Mouse (Mus musculus) cortical plate, adult 2 months (tissue): ENCODE measurements at regions not wholly inside any gene's neighbourhood (a gene's known extent, or its start where the extent isn't known, plus 50 kb on each side); places are given as distances from the start of the nearest gene placed in this dataset.

Experiments used
- CTCF ChIP-seq: fragments of 200-500 bp; IDR thresholded peaks from 2 replicates; pipeline ENCODE4 v1.5.1; 2011; ENCODE audit warnings: mild to moderate bottlenecking, control low read depth, low read length; ENCODE audit not compliant: insufficient read depth; ENCODE audit errors: extremely low read depth
- POLR2A ChIP-seq: fragments of 200-500 bp; IDR thresholded peaks from 2 replicates; pipeline ENCODE4 v1.6.1; 2011; ENCODE audit warnings: mild to moderate bottlenecking, low read length, control low read depth; ENCODE audit not compliant: insufficient read depth; ENCODE audit errors: extremely low read depth

DNA sequence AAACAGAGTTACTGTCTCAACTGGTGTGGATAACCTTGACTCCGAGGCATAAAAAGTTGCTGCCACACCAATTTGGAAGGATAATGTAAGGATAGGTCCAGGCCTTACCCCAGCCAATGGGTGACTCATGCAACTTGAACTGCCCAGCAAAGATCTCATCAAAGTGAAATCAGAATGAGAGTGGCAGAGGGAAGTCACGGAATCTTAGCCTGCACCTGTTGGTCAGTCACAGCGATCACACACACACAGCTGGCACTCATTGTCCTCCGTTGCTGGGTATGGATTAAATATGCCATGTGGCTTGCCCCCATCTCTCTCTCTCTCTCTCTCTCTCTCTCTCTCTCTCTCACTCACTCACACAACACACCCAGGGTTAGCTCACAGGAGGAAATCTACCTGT, 56.2 kb upstream of the Mbnl2 start:
- TF ChIP-seq POLR2A (no peak), CTCF (no peak)
